Mouse (Mus musculus) heart, embryonic 13.5 days (tissue): ENCODE results near the gene Fam117b. TPM values are rescaled to one million over a fixed set of nuclear protein-coding genes. Genes with fewer than 3 reads are reported as not detected.

ENCODE experiments used
- polyA plus RNA-seq: library from polyadenylated mRNA; unstranded; fragments of >200 nt; fragmentation: Nextera tagmentation; extraction: Ambion mirVana; gene quantifications from 2 replicates; pipeline ENCODE4 v1.2.1, GENCODE M21; 2015

Gene Fam117b
- polyA plus RNA-seq, 1 experiment from 2014 or later: 3.4 TPM

Other genes starting within 250 kb of the Fam117b start
- gene Sumo1, start 242.2 kb upstream of the Fam117b start, polyA plus RNA-seq: 223 and 245 TPM in 2 replicates
- gene Nop58, start 228.0 kb upstream of the Fam117b start, polyA plus RNA-seq: 157 and 158 TPM in 2 replicates
- 6.1 TPM in 2 replicates for gene Bmpr2, start 149.6 kb upstream of the Fam117b start, polyA plus RNA-seq
- gene Ica1l, start 130.2 kb downstream of the Fam117b start, polyA plus RNA-seq: 0.49 and 0.76 TPM in 2 replicates
- 4.6 and 5.1 TPM in 2 replicates for gene Carf, start 185.2 kb downstream of the Fam117b start, polyA plus RNA-seq
- gene Wdr12, start 185.6 kb downstream of the Fam117b start, polyA plus RNA-seq: 28.4 and 33.4 TPM in 2 replicates